Mouse (Mus musculus): ENCODE results near the gene Dcaf1. TPM values are rescaled to one million over a fixed set of nuclear protein-coding genes. Genes with fewer than 3 reads are reported as not detected.
A peak's percentile ranks its signal among the peaks of the same experiment; 100 is the strongest.

The Dcaf1 gene
- polyA plus RNA-seq, 1 experiment from 2014 or later = 19.2 TPM

- WGBS = 56% methylated on average over 4 of the region's 4 CpGs
- no peaks in the 10 kb centered on the region for H3K9me3 ChIP-seq
- peaks cover 50% of the 10 kb centered on the region for H3K36me3 ChIP-seq
- H3K4me1 ChIP-seq (replicated peaks) = peaks cover 49% of the 10 kb centered on the region
- ATAC-seq (ENCODE audit: low FRiP score, low read depth) = no peak
- no peak overlapping the region for H3K27ac ChIP-seq (replicated peaks)
- no peak overlapping the region for H3K9ac ChIP-seq
- no peaks in the 10 kb centered on the region for H3K27me3 ChIP-seq
- no peak overlapping the region for H3K4me2 ChIP-seq
- no peak overlapping the region for H3K4me3 ChIP-seq
Measured at GRCm38 (mm10) chr9:106882176-106882575, 60.5 kb downstream of the Dcaf1 start.

DNA sequence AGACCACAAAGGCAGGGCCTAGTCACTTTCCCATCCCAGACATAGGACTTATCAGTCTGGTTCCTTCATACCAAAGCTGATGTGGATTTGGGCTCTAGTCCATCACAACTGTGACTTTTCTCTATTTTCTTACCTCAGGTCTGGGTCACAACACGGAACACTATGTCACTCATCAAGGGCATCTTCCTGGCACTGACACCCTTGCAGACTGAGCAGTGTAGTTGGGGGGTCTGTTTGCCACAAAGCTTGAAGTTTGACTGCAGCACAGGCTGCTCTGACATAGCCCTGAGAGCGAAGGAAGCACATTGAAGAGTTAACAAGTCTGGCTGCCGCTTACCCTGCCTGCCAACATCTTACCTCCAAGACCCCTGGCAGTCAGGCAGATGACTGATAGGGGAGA lies 61.4 kb downstream of the Dcaf1 start:
- Histone ChIP-seq H3K36me3 (peaks cover 46% of the 10 kb centered on the region), H3K27ac (replicated peaks) (no peak overlapping the region), H3K9ac (peak overlapping the region; percentile 29; the same call in 1 of the 2 replicates), H3K9me3 (no peaks in the 10 kb centered on the region), H3K4me3 (peak overlapping the region; percentile 16), H3K4me2 (peak overlapping the region; percentile 98), H3K4me1 (replicated peaks) (peaks cover 58% of the 10 kb centered on the region), H3K27me3 (no peaks in the 10 kb centered on the region)
- no peak for ATAC-seq (ENCODE audit: low FRiP score, low read depth)
- 74% methylated on average over 3 of the region's 3 CpGs for WGBS

DNA sequence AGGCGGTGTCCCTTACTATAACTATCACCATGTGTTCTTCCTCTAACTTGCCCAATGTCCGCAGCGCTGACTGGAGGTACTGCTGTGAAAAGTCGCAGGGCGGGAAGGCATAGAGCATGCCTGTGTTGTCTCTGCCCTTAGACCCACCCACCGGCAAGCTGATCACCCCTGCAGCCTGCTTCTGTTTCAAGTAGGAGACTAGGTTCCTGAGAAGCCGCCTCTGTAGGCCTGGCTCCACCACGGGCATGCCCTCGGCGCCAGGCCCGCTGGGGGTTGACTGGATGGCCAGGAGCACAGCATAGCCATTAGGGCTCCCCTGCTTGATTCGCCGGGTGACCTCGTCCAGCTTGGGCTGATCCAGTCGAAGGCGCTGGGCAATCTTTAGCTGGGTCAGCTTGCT lies 62.6 kb downstream of the Dcaf1 start:
- peak overlapping the region; percentile 92 for H3K4me3 ChIP-seq
- H3K36me3 ChIP-seq = peaks cover 46% of the 10 kb centered on the region
- peak overlapping the region; percentile 98 for H3K4me2 ChIP-seq
- H3K27me3 ChIP-seq = no peaks in the 10 kb centered on the region
- 36% methylated on average over 16 of the region's 16 CpGs for WGBS
- H3K9me3 ChIP-seq = no peaks in the 10 kb centered on the region
- peak overlapping the region; percentile 94 for H3K9ac ChIP-seq
- no peak for ATAC-seq (ENCODE audit: low FRiP score, low read depth)
- no peak overlapping the region for H3K27ac ChIP-seq (replicated peaks)
- peaks cover 65% of the 10 kb centered on the region for H3K4me1 ChIP-seq (replicated peaks)

GRCm38 (mm10) chr9:106884996-106885900 lies 63.6 kb downstream of the Dcaf1 start:
- H3K9me3 ChIP-seq = no peaks in the 10 kb centered on the region
- H3K27me3 ChIP-seq = no peaks in the 10 kb centered on the region
- H3K36me3 ChIP-seq = peaks cover 45% of the 10 kb centered on the region
- peak overlapping the region; percentile 98 for H3K4me2 ChIP-seq
- H3K27ac ChIP-seq (replicated peaks) = 0 out of 2 replicates have a peak overlapping the region, but pooled peaks have one; percentile 91
- peaks cover 75% of the 10 kb centered on the region for H3K4me1 ChIP-seq (replicated peaks)
- WGBS = 20% methylated on average over 44 of the region's 44 CpGs
- H3K9ac ChIP-seq = peak overlapping the region; percentile 94
- peak overlapping the region; percentile 92 for H3K4me3 ChIP-seq
- no peak for ATAC-seq (ENCODE audit: low FRiP score, low read depth)

GRCm38 (mm10) chr9:106885901-106886731 lies 64.4 kb downstream of the Dcaf1 start:
- Histone ChIP-seq H3K36me3 (peaks cover 43% of the 10 kb centered on the region), H3K4me3 (peak overlapping the region; percentile 92), H3K27me3 (no peaks in the 10 kb centered on the region), H3K4me2 (peak overlapping the region; percentile 98), H3K9me3 (no peaks in the 10 kb centered on the region), H3K27ac (replicated peaks) (peak overlapping the region; percentile 91), H3K4me1 (replicated peaks) (peaks cover 81% of the 10 kb centered on the region), H3K9ac (peak overlapping the region; percentile 94)
- under 1% methylated on average over 86 of the region's 107 CpGs for WGBS
- 0 out of 2 replicates have a peak, but pooled peaks have one; percentile 4 for ATAC-seq (ENCODE audit: low FRiP score, low read depth)

GRCm38 (mm10) chr9:106886828-106887702 lies 65.4 kb downstream of the Dcaf1 start, which contains the start of gene Rbm15b:
Rbm15b (minus strand) TSS chr9:106887428.
- Histone ChIP-seq H3K9me3 (no peaks in the 10 kb centered on the region), H3K4me3 (peak within 1 kb of the TSS; percentile 92), H3K27me3 (no peaks in the 10 kb centered on the region), H3K4me1 (replicated peaks) (peaks cover 72% of the 10 kb centered on the region), H3K36me3 (peaks cover 34% of the 10 kb centered on the region), H3K4me2 (peak within 1 kb of the TSS; percentile 98), H3K9ac (peak within 1 kb of the TSS; percentile 94), H3K27ac (replicated peaks) (peak within 1 kb of the TSS; percentile 91)
- WGBS = 3% methylated on average over 90 of the region's 101 CpGs
- peak; percentile 65 for ATAC-seq (ENCODE audit: low FRiP score, low read depth)

GRCm38 (mm10) chr9:106888346-106888745 lies 66.7 kb downstream of the Dcaf1 start:
- peaks cover 66% of the 10 kb centered on the region for H3K4me1 ChIP-seq (replicated peaks)
- H3K36me3 ChIP-seq = peaks cover 21% of the 10 kb centered on the region
- no peak overlapping the region for H3K27ac ChIP-seq (replicated peaks)
- no peak overlapping the region for H3K4me2 ChIP-seq
- no peak overlapping the region for H3K9ac ChIP-seq
- no peak overlapping the region for H3K4me3 ChIP-seq
- H3K27me3 ChIP-seq = no peaks in the 10 kb centered on the region
- WGBS = 97% methylated on average over 3 of the region's 3 CpGs
- H3K9me3 ChIP-seq = no peaks in the 10 kb centered on the region
- no peak for ATAC-seq (ENCODE audit: low FRiP score, low read depth)

GRCm38 (mm10) chr9:106889321-106889720 lies 67.6 kb downstream of the Dcaf1 start:
- Histone ChIP-seq H3K27ac (replicated peaks) (no peak overlapping the region), H3K9me3 (no peaks in the 10 kb centered on the region), H3K27me3 (no peaks in the 10 kb centered on the region), H3K4me1 (replicated peaks) (peaks cover 59% of the 10 kb centered on the region), H3K4me2 (no peak overlapping the region), H3K36me3 (peaks cover 18% of the 10 kb centered on the region), H3K4me3 (no peak overlapping the region), H3K9ac (no peak overlapping the region)
- WGBS = 86% methylated on average over 9 of the region's 9 CpGs
- ATAC-seq (ENCODE audit: low FRiP score, low read depth) = no peak

DNA sequence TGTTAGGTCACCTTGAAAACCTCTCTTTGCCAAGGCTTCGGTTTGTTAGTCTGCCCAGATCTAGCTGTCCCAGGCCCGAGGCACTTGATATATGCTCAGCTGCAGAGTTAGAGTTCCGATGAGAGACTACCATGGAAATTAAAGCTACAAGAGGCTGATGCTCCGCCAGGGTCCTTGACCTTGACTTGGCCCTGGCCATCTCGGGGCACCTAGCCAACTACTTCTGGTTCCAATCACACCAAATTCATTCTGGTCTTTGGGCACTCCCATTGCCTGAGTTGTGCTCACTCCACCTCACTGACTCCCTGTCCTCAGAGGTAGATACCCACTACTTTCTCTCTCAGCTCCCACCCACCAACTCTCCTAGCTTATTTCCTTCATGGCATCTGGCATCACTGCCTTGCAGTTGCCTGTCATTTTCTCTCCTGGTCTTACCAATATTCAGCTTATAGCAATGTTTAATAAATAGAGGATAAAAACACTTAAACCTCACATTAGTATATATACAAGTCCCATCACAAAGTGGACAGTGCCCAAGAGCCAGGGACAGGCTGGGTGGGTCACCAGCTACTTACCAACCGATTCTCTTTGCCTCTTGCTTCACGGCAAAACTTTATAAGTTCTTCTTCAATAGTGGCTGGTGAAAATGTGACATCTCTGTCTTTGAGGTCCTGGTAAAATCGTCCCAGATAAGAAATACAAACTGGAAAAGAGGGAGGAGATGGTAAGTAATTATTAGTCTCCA lies 69.0 kb downstream of the Dcaf1 start:
- ATAC-seq (ENCODE audit: low FRiP score, low read depth) = no peak
- Histone ChIP-seq H3K27ac (replicated peaks) (no peak overlapping the region), H3K4me2 (peak overlapping the region; percentile 73), H3K27me3 (no peaks in the 10 kb centered on the region), H3K4me1 (replicated peaks) (peaks cover 46% of the 10 kb centered on the region), H3K36me3 (peaks cover 18% of the 10 kb centered on the region), H3K9me3 (no peaks in the 10 kb centered on the region), H3K4me3 (peak overlapping the region; percentile 95), H3K9ac (peak overlapping the region; percentile 93)
- WGBS = 72% methylated on average over 8 of the region's 8 CpGs

- peaks cover 19% of the 10 kb centered on the region for H3K36me3 ChIP-seq
- no peak for ATAC-seq (ENCODE audit: low FRiP score, low read depth)
- peak overlapping the region; percentile 73 for H3K4me2 ChIP-seq
- WGBS = 0% methylated on average over 17 of the region's 17 CpGs
- H3K27me3 ChIP-seq = no peaks in the 10 kb centered on the region
- H3K4me1 ChIP-seq (replicated peaks) = peaks cover 45% of the 10 kb centered on the region
- peak overlapping the region; percentile 93 for H3K9ac ChIP-seq
- peak overlapping the region; percentile 88 for H3K27ac ChIP-seq (replicated peaks)
- H3K9me3 ChIP-seq = no peaks in the 10 kb centered on the region
- H3K4me3 ChIP-seq = peak overlapping the region; percentile 95
Measured at GRCm38 (mm10) chr9:106891341-106891741, 69.7 kb downstream of the Dcaf1 start.
